ENCODE assay signal across 15 mouse cellular contexts in genomic region chr11:116687897-116688296, GRCm38 (mm10). TPM values are rescaled to one million over a fixed set of nuclear protein-coding genes. Genes with fewer than 3 reads are reported as not detected.
DNase-seq lines count a peak whose midpoint lies in the region; ATAC-seq lines count a peak whose summit lies in the region.
"Had no signal": no experiment of that assay in that cellular context is flagged by ENCODE, and none has a peak within 500 bp of the region (broad histone marks: within the 10 kb centered on the region; RNA-seq: fewer than 3 reads in every experiment).

No protein-coding gene starts in this region.

- ATAC-seq in megakaryocyte, adult 5-6 weeks (ENCODE audit: poor library complexity, severe bottlenecking): no peak
- ATAC-seq: intestine, postnatal 0 days; midbrain, embryonic 13.5 days had no signal

- peak; percentile 32 for DNase-seq in testis, postnatal 10 days (ENCODE audit: low spot score)
- no peak for DNase-seq in testis, postnatal 14 days (ENCODE audit: low spot score)
- peak; percentile 78 for DNase-seq in ZHBTc4 (ENCODE audit: low read depth, low spot score)
- DNase-seq in naive thymus-derived CD4-positive, alpha-beta T cell, adult 2 months (ENCODE audit: low read depth): peak; percentile 70
- no peak for DNase-seq in cerebellum, postnatal 10 days
- no peak for DNase-seq in lung, postnatal 10 days
- DNase-seq: adrenal gland, adult 8-10 months; cerebellum, adult 9-11 months; heart, adult 2 months; right cerebral cortex, adult 18-20 months had no signal

RNA-seq across cellular contexts. Expression of gene Cygb, which starts 33.8 kb away (rescaled TPM):
- total RNA-seq in megakaryocyte, adult 5-6 weeks (2015): not detected in 2 replicates
- total RNA-seq in megakaryocyte, adult 5-6 weeks (2017): not detected in 2 replicates
- total RNA-seq: hematopoietic stem cell, adult 5-6 weeks; megakaryocyte progenitor cell, adult 5-6 weeks had no signal

RNA-seq across cellular contexts. Expression of gene Prcd, which starts 34.6 kb away (rescaled TPM):
- total RNA-seq in megakaryocyte, adult 5-6 weeks (2015): 0.80 TPM in 1 of 2 replicates, not detected in the other
- not detected in 2 replicates for total RNA-seq in megakaryocyte, adult 5-6 weeks (2017)

Comparison
In these comparisons a context has a peak if more than half of its experiments do, and no peak if none do; other contexts are left out.
1. DNase-seq: peak in testis, postnatal 10 days (single experiment), ZHBTc4 (single experiment) and naive thymus-derived CD4-positive, alpha-beta T cell, adult 2 months (single experiment); none in testis, postnatal 14 days (single experiment), cerebellum, postnatal 10 days (0 of 2) and lung, postnatal 10 days (single experiment).